Mouse (Mus musculus) hindbrain, embryonic 15.5 days (tissue): ENCODE data around the gene Nap1l4. TPM values are rescaled to one million over a fixed set of nuclear protein-coding genes. Genes with fewer than 3 reads are reported as not detected.

Source experiments
- ATAC-seq: fragments of 200-750 bp; cut with Nextera tagmentation; 2 replicates; pipeline ENCODE4 v1.8.0; 2017; ENCODE audit warnings: low read depth, moderate number of reproducible peaks, moderate TSS enrichment; ENCODE audit not compliant: low FRiP score
- H3K27ac ChIP-seq: fragments of 300-500 bp; sonication (generic); replicated peaks from 2 replicates; pipeline ENCODE4 v1.5.1; 2015; ENCODE audit warnings: mild to moderate bottlenecking, inconsistent platforms
- H3K27me3 ChIP-seq: fragments of 300-500 bp; sonication (generic); 2 replicates; pipeline ENCODE4 v1.6.1; 2015; ENCODE audit warnings: control low read depth, inconsistent platforms
- H3K36me3 ChIP-seq: fragments of 300-500 bp; sonication (generic); 2 replicates; pipeline ENCODE4 v1.6.1; 2015; ENCODE audit warnings: control low read depth, inconsistent platforms
- H3K4me1 ChIP-seq: fragments of 300-500 bp; sonication (generic); replicated peaks from 2 replicates; pipeline ENCODE4 v1.6.1; 2015; ENCODE audit warnings: control low read depth, inconsistent platforms
- H3K4me2 ChIP-seq: fragments of 300-500 bp; sonication (generic); 2 replicates; pipeline ENCODE4 v1.6.1; 2015; ENCODE audit warnings: moderate library complexity, mild to moderate bottlenecking, inconsistent platforms
- H3K4me3 ChIP-seq: fragments of 300-500 bp; sonication (generic); 2 replicates; pipeline ENCODE4 v1.5.1; 2015; ENCODE audit warnings: mild to moderate bottlenecking, inconsistent platforms
- H3K9ac ChIP-seq: fragments of 300-500 bp; sonication (generic); 2 replicates; pipeline ENCODE4 v1.6.1; 2015; ENCODE audit warnings: inconsistent platforms
- H3K9me3 ChIP-seq: fragments of 300-500 bp; sonication (generic); 2 replicates; pipeline ENCODE4 v1.6.1; 2016; ENCODE audit warnings: control low read depth, inconsistent platforms
- whole genome bisulfite sequencing: fragments of 180-500 bp; shearing (Covaris S2); methylation state at CpG from one replicate; pipeline ENCODE4 v1.1.7; 2015; 5-methylcytosine and 5-hydroxymethylcytosine counted together
- microRNA-seq: library from miRNA; unstranded; fragments of <30 nt; microRNA quantifications from one replicate; pipeline ENCODE4, GENCODE M21; 2016
- polyA plus RNA-seq: library from polyadenylated mRNA; unstranded; fragments of >200 nt; fragmentation: Nextera tagmentation; extraction: Ambion mirVana; gene quantifications from 2 replicates; pipeline ENCODE4 v1.2.1, GENCODE M21; 2015

The Nap1l4 gene
- polyA plus RNA-seq, 1 experiment from 2014 or later: 322 TPM

- ATAC-seq: no peak
- H3K4me1 ChIP-seq: no peaks in the 10 kb centered on the region
- no peak within 1 kb of the TSS for H3K4me2 ChIP-seq
- no peak within 1 kb of the TSS for H3K9ac ChIP-seq
- H3K4me3 ChIP-seq: no peak within 1 kb of the TSS
- no peaks in the 10 kb centered on the region for H3K9me3 ChIP-seq
- H3K27me3 ChIP-seq: no peaks in the 10 kb centered on the region
- WGBS: 41% methylated on average over 4 of the region's 4 CpGs
- no peaks in the 10 kb centered on the region for H3K36me3 ChIP-seq
- no peak within 1 kb of the TSS for H3K27ac ChIP-seq
These were observed 75.4 kb downstream of the Nap1l4 start, which contains the start of gene Slc22a18 for GRCm38 (mm10) chr7:143473347-143474101. Slc22a18 (plus strand) TSS chr7:143473736.

GRCm38 (mm10) chr7:143469946-143470345, 79.0 kb downstream of the Nap1l4 start:
- Histone ChIP-seq H3K9me3 (no peaks in the 10 kb centered on the region), H3K9ac (no peak overlapping the region), H3K27me3 (peaks cover 7% of the 10 kb centered on the region; the same call in 1 of the 2 replicates), H3K36me3 (no peaks in the 10 kb centered on the region), H3K27ac (no peak overlapping the region), H3K4me2 (no peak overlapping the region), H3K4me3 (no peak overlapping the region), H3K4me1 (peaks cover 6% of the 10 kb centered on the region; the same call in 1 of the 2 replicates)
- 19% methylated on average over 8 of the region's 8 CpGs for WGBS
- 0 out of 2 replicates have a peak, but pooled peaks have one; percentile 21 for ATAC-seq

- H3K9ac ChIP-seq: no peak overlapping the region
- H3K9me3 ChIP-seq: no peaks in the 10 kb centered on the region
- no peak overlapping the region for H3K4me3 ChIP-seq
- no peak overlapping the region for H3K27ac ChIP-seq
- H3K4me2 ChIP-seq: no peak overlapping the region
- no peaks in the 10 kb centered on the region for H3K36me3 ChIP-seq
- 6% methylated on average over 6 of the region's 6 CpGs for WGBS
- peaks cover 15% of the 10 kb centered on the region; the same call in 1 of the 2 replicates for H3K4me1 ChIP-seq
- H3K27me3 ChIP-seq: peaks cover 9% of the 10 kb centered on the region; the same call in 1 of the 2 replicates
- ATAC-seq: no peak
These were observed 81.2 kb downstream of the Nap1l4 start for GRCm38 (mm10) chr7:143467714-143468113.

DNA sequence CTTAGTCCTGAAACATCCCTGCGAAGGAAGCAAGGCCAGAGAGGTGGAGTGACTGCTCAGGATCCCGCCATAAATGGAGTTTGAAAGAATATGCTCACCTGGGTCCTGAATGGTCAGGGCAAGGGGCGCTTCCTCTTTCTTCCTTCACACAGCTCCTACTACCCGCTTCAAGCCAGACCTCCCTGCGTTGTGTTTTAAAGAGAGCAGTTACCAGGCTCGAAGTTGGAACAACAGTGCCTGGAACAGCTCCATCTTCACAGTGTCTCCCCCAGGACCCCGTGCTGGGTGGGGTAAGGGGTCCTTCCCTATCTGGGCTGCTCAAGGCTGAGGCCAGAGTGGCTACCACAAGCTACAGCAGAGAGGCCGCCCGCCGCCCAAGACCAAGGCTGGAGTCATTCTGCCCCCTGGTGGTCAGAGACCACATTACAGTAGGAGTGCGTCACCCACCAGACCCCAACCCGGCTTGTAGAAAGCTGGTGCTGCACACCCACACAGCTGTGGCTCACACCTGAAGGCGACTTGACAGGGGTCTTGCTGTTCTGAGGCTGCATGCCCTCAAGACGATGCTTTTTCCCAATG, 82.7 kb downstream of the Nap1l4 start:
- Histone ChIP-seq H3K4me3 (no peak overlapping the region), H3K4me1 (peaks cover 15% of the 10 kb centered on the region; the same call in 1 of the 2 replicates), H3K36me3 (no peaks in the 10 kb centered on the region), H3K9me3 (no peaks in the 10 kb centered on the region), H3K27me3 (peaks cover 11% of the 10 kb centered on the region), H3K27ac (no peak overlapping the region), H3K4me2 (no peak overlapping the region), H3K9ac (no peak overlapping the region)
- 29% methylated on average over 14 of the region's 14 CpGs for WGBS
- ATAC-seq: peak; percentile 27; the same call in 1 of the 2 replicates

- H3K27me3 ChIP-seq: peaks cover 11% of the 10 kb centered on the region
- peak overlapping the region; percentile 40 for H3K9ac ChIP-seq
- peak overlapping the region; percentile 71 for H3K4me2 ChIP-seq
- WGBS: 19% methylated on average over 56 of the region's 56 CpGs
- no peak overlapping the region for H3K27ac ChIP-seq
- peak overlapping the region; percentile 33 for H3K4me3 ChIP-seq
- ATAC-seq: peak; percentile 9; the same call in 1 of the 2 replicates
- H3K36me3 ChIP-seq: no peaks in the 10 kb centered on the region
- no peaks in the 10 kb centered on the region for H3K9me3 ChIP-seq
- peaks cover 15% of the 10 kb centered on the region; the same call in 1 of the 2 replicates for H3K4me1 ChIP-seq
These were observed 83.9 kb downstream of the Nap1l4 start for GRCm38 (mm10) chr7:143464811-143465560.

DNA sequence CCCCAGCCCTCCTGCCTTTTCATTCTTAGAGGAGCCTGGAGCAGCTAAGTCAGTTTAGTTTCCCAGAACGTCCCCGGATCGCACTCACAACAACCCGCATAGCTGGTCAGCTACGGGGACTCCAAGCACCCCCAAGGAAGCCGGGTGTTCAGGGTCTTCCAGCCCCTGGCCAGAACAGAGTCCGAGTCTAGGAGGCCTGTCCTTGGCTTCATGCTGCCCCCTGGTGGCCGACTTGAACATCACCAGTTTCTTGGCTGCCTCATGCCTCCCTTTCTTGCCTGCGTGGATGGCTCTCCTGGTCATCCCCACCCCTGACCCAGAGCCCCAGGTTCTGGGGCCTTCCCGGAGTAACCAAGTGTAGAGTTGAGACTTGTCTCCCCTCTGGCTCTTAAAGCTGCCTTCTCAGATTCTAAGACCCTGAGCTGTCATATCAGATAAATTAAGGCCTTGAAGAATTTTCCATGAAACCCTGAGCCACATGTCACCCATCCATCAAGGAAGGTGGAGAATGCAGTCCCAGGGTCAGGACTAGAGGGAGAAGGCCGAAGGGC, 85.0 kb downstream of the Nap1l4 start:
- no peak for ATAC-seq
- 37% methylated on average over 11 of the region's 11 CpGs for WGBS
- no peak overlapping the region for H3K4me2 ChIP-seq

More for the DNA sequence above, 85.0 kb downstream of the Nap1l4 start:
- Histone ChIP-seq H3K9ac (no peak overlapping the region), H3K9me3 (no peaks in the 10 kb centered on the region), H3K4me3 (no peak overlapping the region), H3K4me1 (peaks cover 15% of the 10 kb centered on the region; the same call in 1 of the 2 replicates), H3K36me3 (no peaks in the 10 kb centered on the region), H3K27me3 (peaks cover 11% of the 10 kb centered on the region), H3K27ac (no peak overlapping the region)

Small RNA genes within 50 kb of the gene (microRNA-seq; reads per million reads assigned to microRNA genes)
- 0.87 reads per million for gene Mir7064

Other genes with a start within 250 kb of the Nap1l4 start
- gene Cdkn1c, start 88.1 kb downstream of the Nap1l4 start, polyA plus RNA-seq: 267 and 430 TPM in 2 replicates
- gene Slc22a18, start 75.4 kb downstream of the Nap1l4 start, polyA plus RNA-seq: 0.75 and 1.7 TPM in 2 replicates
- gene Phlda2, start 46.0 kb downstream of the Nap1l4 start, polyA plus RNA-seq: 0.54 and 1.2 TPM in 2 replicates
- 67.9 and 71.6 TPM in 2 replicates for gene Cars, start 51.0 kb upstream of the Nap1l4 start, polyA plus RNA-seq
- gene Tnfrsf26, start 79.6 kb upstream of the Nap1l4 start, polyA plus RNA-seq: 0.25 and 0.27 TPM in 2 replicates
- gene Tnfrsf22, start 100.6 kb upstream of the Nap1l4 start, polyA plus RNA-seq: 4.9 and 5.1 TPM in 2 replicates
- 0.90 and 1.6 TPM in 2 replicates for gene Tnfrsf23, start 136.8 kb upstream of the Nap1l4 start, polyA plus RNA-seq
- gene Osbpl5, start 207.9 kb upstream of the Nap1l4 start, polyA plus RNA-seq: 37.8 and 39.9 TPM in 2 replicates
- gene Mrgprg, start 217.9 kb upstream of the Nap1l4 start, polyA plus RNA-seq: not detected in 2 replicates
- gene Mrgpre, start 235.4 kb upstream of the Nap1l4 start, polyA plus RNA-seq: 7.0 and 11.2 TPM in 2 replicates